Mouse (Mus musculus) MEL (cell line): Measurements from ENCODE around the gene Ugt1a9.

Experiments used
- CHD1 ChIP-seq: IDR thresholded peaks from 2 replicates; pipeline ENCODE4 v1.6.1; 2012; ENCODE audit warnings: low read depth, mild to moderate bottlenecking, inconsistent platforms, low read length, improper control_type of control experiment
- CHD2 ChIP-seq: IDR thresholded peaks from 2 replicates; pipeline ENCODE4 v1.6.1; 2011; ENCODE audit warnings: low read length, improper control_type of control experiment
- CTCF ChIP-seq, 3 experiments: IDR thresholded peaks in 2 of 3; conservative IDR thresholded peaks in 1 of 3; 2 replicates each; pipeline ENCODE4 v1.5.1; 2011 to 2012; ENCODE audit warnings: low read length in 3 of 3, low read depth in 2 of 3, mild to moderate bottlenecking in 2 of 3, improper control_type of control experiment in 1 of 3, inconsistent platforms in 1 of 3, mixed read lengths in 1 of 3, moderate library complexity in 1 of 3; ENCODE audit not compliant: control insufficient read depth in 1 of 3, insufficient read depth in 1 of 3, poor library complexity in 1 of 3, severe bottlenecking in 1 of 3
- EP300 ChIP-seq, 2 experiments: IDR thresholded peaks; 2 replicates each; pipeline ENCODE4 v1.6.1; 2011; ENCODE audit warnings: improper control_type of control experiment in 2 of 2, low read length in 2 of 2, low read depth in 1 of 2, mild to moderate bottlenecking in 1 of 2
- ETS1 ChIP-seq: IDR thresholded peaks from 2 replicates; pipeline ENCODE4 v1.6.1; 2012; ENCODE audit warnings: low read depth, mild to moderate bottlenecking, inconsistent platforms, low read length, improper control_type of control experiment, moderate library complexity
- MAFK ChIP-seq: IDR thresholded peaks from 2 replicates; pipeline ENCODE4 v1.6.1; 2011; ENCODE audit warnings: low read depth, mild to moderate bottlenecking, low read length, improper control_type of control experiment, borderline replicate concordance
- POLR2A ChIP-seq, 2 experiments: IDR thresholded peaks; 2 replicates each; pipeline ENCODE4 v1.6.1; 2011 to 2012; ENCODE audit warnings: low read length in 2 of 2, mild to moderate bottlenecking in 2 of 2, control low read depth in 1 of 2, improper control_type of control experiment in 1 of 2, low read depth in 1 of 2, moderate library complexity in 1 of 2; ENCODE audit not compliant: control insufficient read depth in 1 of 2, insufficient read depth in 1 of 2, poor library complexity in 1 of 2
- POLR2AphosphoS5 ChIP-seq: IDR thresholded peaks from 2 replicates; pipeline ENCODE4 v1.6.1; 2012; ENCODE audit warnings: low read depth, borderline replicate concordance, mild to moderate bottlenecking, inconsistent platforms, low read length, moderate library complexity, mixed read lengths
- TBP ChIP-seq: IDR thresholded peaks from 2 replicates; pipeline ENCODE4 v1.8.0; 2011; ENCODE audit warnings: low read depth, low read length, improper control_type of control experiment
- USF1 ChIP-seq: IDR thresholded peaks from 2 replicates; pipeline ENCODE4 v1.6.1; 2014; ENCODE audit warnings: low read depth, mild to moderate bottlenecking, inconsistent platforms, low read length, improper control_type of control experiment, moderate library complexity
- USF2 ChIP-seq, 2 experiments: IDR thresholded peaks; 2 replicates each; pipeline ENCODE4 v1.6.1; 2011 to 2012; ENCODE audit warnings: improper control_type of control experiment in 2 of 2, low read length in 2 of 2, borderline replicate concordance in 1 of 2, inconsistent platforms in 1 of 2, low read depth in 1 of 2, mild to moderate bottlenecking in 1 of 2; ENCODE audit not compliant: insufficient read depth in 1 of 2
- ZMIZ1 ChIP-seq: IDR thresholded peaks from 2 replicates; pipeline ENCODE4 v1.6.1; 2012; ENCODE audit warnings: low read depth, mild to moderate bottlenecking, inconsistent platforms, low read length, improper control_type of control experiment, moderate library complexity

DNA sequence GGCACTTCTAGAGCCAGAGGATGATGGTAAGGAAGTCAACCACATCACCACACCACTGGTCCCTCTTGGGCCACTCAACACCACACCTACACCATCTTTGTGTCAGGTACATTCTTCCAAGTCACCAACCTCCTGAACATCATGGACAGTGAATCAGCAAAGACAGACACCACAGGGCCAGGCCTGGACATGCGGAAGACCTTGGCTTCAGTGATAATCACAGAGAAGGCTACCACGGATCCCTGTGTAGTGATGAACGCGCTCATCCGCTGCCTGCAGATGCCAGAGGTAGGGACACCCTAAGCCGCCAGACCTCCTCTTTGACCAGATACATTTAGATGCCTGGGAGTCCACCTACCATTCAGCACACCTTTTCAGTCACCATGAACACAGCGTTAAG lies 157.5 kb downstream of the Ugt1a9 start:
- TF ChIP-seq TBP (no peak), CHD2 (no peak), CTCF (IDR thresholded peaks at IDR 0.05 in 2 of 3, conservative IDR thresholded peaks at IDR 0.05 in 1 of 3; ENCODE audit: control insufficient read depth in 1 of 3, insufficient read depth in 1 of 3, low read depth in 2 of 3, low read length in 3 of 3, poor library complexity in 1 of 3, severe bottlenecking in 1 of 3) (no peak), EP300 (IDR thresholded peaks at IDR 0.05; ENCODE audit: low read depth in 1 of 2, low read length in 2 of 2) (no peak), CHD1 (no peak), ETS1 (no peak), POLR2A (IDR thresholded peaks at IDR 0.05; ENCODE audit: control insufficient read depth in 1 of 2, insufficient read depth in 1 of 2, low read depth in 1 of 2, low read length in 2 of 2, poor library complexity in 1 of 2) (no peak), ZMIZ1 (no peak), MAFK (no peak), USF1 (no peak), USF2 (IDR thresholded peaks at IDR 0.05; ENCODE audit: borderline replicate concordance in 1 of 2, insufficient read depth in 1 of 2, low read depth in 1 of 2, low read length in 2 of 2) (no peak), POLR2AphosphoS5 (no peak)
